Mouse (Mus musculus) myocyte (in vitro differentiated cells): ENCODE measurements at regions not wholly inside any gene's neighbourhood (a gene's known extent, or its start where the extent isn't known, plus 50 kb on each side); places are given as distances from the start of the nearest gene placed in this dataset.

ENCODE experiments used
- H3K27me3 ChIP-seq: one replicate; pipeline ENCODE4 v1.6.1; 2011; ENCODE audit not compliant: control insufficient read depth, insufficient read depth, insufficient read length
- H3K36me3 ChIP-seq: one replicate; pipeline ENCODE4 v1.6.1; 2011; ENCODE audit not compliant: control insufficient read depth, insufficient read depth
- H3K4me2 ChIP-seq: one replicate; pipeline ENCODE4 v1.6.1; 2011; ENCODE audit warnings: low read depth, control low read depth
- H3K4me3 ChIP-seq: one replicate; pipeline ENCODE4 v1.5.1; 2011; ENCODE audit warnings: mild to moderate bottlenecking, control low read depth, moderate library complexity
- H3K79me2 ChIP-seq: one replicate; pipeline ENCODE4 v1.6.1; 2011; ENCODE audit not compliant: control insufficient read depth, insufficient read depth
- H3ac ChIP-seq: one replicate; pipeline ENCODE4 v1.6.1; 2011; ENCODE audit not compliant: control insufficient read depth, insufficient read length
- CEBPB ChIP-seq: IDR thresholded peaks from 2 replicates; pipeline ENCODE4 v1.6.1; 2011; ENCODE audit warnings: mild to moderate bottlenecking, moderate library complexity; ENCODE audit not compliant: poor library complexity, insufficient read depth, severe bottlenecking
- E2F4 ChIP-seq: IDR thresholded peaks from one replicate; pipeline ENCODE4 v1.6.1; 2011; ENCODE audit warnings: mild to moderate bottlenecking, control low read depth, moderate library complexity; ENCODE audit not compliant: insufficient read depth
- MAX ChIP-seq: IDR thresholded peaks from one replicate; pipeline ENCODE4 v1.6.1; 2011; ENCODE audit warnings: low read depth, mild to moderate bottlenecking, control low read depth
- MYOD1 ChIP-seq, 3 experiments: IDR thresholded peaks; one replicate each; pipeline ENCODE4 v1.6.1; 2011; ENCODE audit warnings: control low read depth in 2 of 3, low read depth in 2 of 3, mild to moderate bottlenecking in 2 of 3, moderate library complexity in 1 of 3; ENCODE audit not compliant: insufficient read length in 2 of 3, control insufficient read depth in 1 of 3
- MYOG ChIP-seq, 3 experiments: IDR thresholded peaks; one replicate each; pipeline ENCODE4 v1.6.1; 2011; ENCODE audit warnings: control low read depth in 2 of 3, low read depth in 2 of 3, mild to moderate bottlenecking in 2 of 3; ENCODE audit not compliant: insufficient read length in 2 of 3, control insufficient read depth in 1 of 3, insufficient read depth in 1 of 3
- POLR2A ChIP-seq: IDR thresholded peaks from one replicate; pipeline ENCODE4 v1.6.1; 2011; ENCODE audit warnings: low read depth, mild to moderate bottlenecking, control low read depth, moderate library complexity; ENCODE audit not compliant: insufficient read length
- POLR2AphosphoS2 ChIP-seq: IDR thresholded peaks from one replicate; pipeline ENCODE4 v1.6.1; 2011; ENCODE audit warnings: low read depth, control low read depth; ENCODE audit not compliant: insufficient read length
- REST ChIP-seq: IDR thresholded peaks from one replicate; pipeline ENCODE4 v1.6.1; 2011; ENCODE audit warnings: mild to moderate bottlenecking, control low read depth, moderate library complexity; ENCODE audit not compliant: insufficient read depth, insufficient read length
- SRF ChIP-seq: IDR thresholded peaks from one replicate; pipeline ENCODE4 v1.6.1; 2011; ENCODE audit warnings: low read depth; ENCODE audit not compliant: control insufficient read depth, insufficient read length
- TCF12 ChIP-seq: IDR thresholded peaks from one replicate; pipeline ENCODE4 v1.6.1; 2011; ENCODE audit warnings: mild to moderate bottlenecking, control low read depth; ENCODE audit not compliant: poor library complexity, insufficient read depth, severe bottlenecking
- TCF3 ChIP-seq: IDR thresholded peaks from one replicate; pipeline ENCODE4 v1.6.1; 2011; ENCODE audit warnings: low read depth, control low read depth; ENCODE audit not compliant: insufficient read length
- USF1 ChIP-seq: IDR thresholded peaks from one replicate; pipeline ENCODE4 v1.6.1; 2011; ENCODE audit warnings: low read depth, mild to moderate bottlenecking, control low read depth, moderate library complexity

GRCm38 (mm10) chr1:186804451-186804850 lies 55.3 kb upstream of the Rrp15 start:
- Histone ChIP-seq H3K36me3 (no peaks in the 10 kb centered on the region), H3K4me3 (no peak overlapping the region), H3ac (no peak overlapping the region), H3K4me2 (no peak overlapping the region), H3K79me2 (no peaks in the 10 kb centered on the region), H3K27me3 (no peaks in the 10 kb centered on the region)
- TF ChIP-seq POLR2A: no peak
- no peak for TF ChIP-seq TCF12
- TF ChIP-seq SRF: no peak
- no peak for TF ChIP-seq MYOG (IDR thresholded peaks at IDR 0.05; ENCODE audit: control insufficient read depth in 1 of 3, insufficient read depth in 1 of 3, insufficient read length in 2 of 3, low read depth in 2 of 3)
- no peak for TF ChIP-seq TCF3
- TF ChIP-seq USF1: no peak
- TF ChIP-seq POLR2AphosphoS2: no peak
- TF ChIP-seq E2F4: no peak
- no peak for TF ChIP-seq REST
- no peak for TF ChIP-seq CEBPB
- TF ChIP-seq MAX: no peak
- TF ChIP-seq MYOD1 (IDR thresholded peaks at IDR 0.05; ENCODE audit: control insufficient read depth in 1 of 3, insufficient read length in 2 of 3, low read depth in 2 of 3): no peak
